Mouse (Mus musculus) CD4-positive helper T cell, adult 2 months (primary cell): ENCODE measurements around the gene Wtap.
"Not testable (repeated sequence)": the region's sequence is repeated elsewhere in the genome, so short reads cannot be mapped to it uniquely, and the experiment has no call there.

Experiments used
- DNase-seq: peaks from one replicate; pipeline ENCODE4 v3.0.0-alpha.2; 2012; ENCODE audit warnings: low read depth, missing footprints, low spot score

Wtap gene

DNA sequence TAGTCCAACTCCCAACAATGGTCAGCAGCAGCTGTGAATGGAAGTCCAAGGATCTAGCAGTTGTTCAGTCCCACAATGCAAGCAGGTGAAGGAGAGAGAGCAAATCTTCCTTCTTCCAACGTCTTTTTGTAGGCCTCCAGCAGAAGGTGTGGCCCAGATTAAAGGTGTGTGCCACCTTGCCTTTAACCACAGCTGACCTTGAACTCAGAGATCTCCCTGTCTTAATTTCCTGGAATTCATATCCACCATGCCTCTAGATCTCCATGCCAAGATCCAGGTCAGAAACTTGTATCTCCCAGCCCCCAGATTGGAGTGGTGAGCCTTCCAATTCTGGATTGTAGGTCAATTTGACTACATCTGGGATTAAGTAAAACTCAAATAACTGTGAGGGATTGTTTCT is at the start of gene Wtap:
Wtap (minus strand) TSS at position 101 of the 400 bp plus-strand sequence.
- no peak for DNase-seq

DNA sequence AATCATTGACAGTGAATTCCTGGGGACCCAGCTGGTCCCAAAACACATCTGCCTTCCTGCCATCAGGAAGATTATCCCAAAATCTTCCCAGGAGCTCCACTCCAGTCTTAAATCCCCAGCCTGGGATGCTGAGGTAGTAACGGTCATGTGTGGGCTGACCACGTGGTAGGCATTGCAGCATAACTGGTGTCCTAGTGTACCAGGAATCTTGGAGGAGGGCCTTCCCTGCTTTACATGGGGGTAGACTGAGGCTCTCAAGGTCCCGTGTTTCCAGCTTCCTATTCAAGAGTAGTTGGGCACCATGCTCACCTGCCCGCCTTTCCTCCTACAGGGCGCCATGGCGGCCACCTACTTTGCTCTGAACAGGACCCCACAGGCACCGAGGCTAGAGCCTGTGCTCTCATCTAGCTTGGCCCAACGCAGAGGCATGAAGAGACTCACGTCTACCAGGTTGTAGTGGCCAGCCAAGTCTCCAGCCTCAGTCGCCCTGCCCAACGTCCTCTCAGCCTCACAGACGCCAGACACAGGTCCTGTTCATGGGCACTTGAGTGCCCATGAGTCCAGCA is 42.7 kb upstream of the Wtap start:
- DNase-seq, result not testable (repeated sequence)

DNA sequence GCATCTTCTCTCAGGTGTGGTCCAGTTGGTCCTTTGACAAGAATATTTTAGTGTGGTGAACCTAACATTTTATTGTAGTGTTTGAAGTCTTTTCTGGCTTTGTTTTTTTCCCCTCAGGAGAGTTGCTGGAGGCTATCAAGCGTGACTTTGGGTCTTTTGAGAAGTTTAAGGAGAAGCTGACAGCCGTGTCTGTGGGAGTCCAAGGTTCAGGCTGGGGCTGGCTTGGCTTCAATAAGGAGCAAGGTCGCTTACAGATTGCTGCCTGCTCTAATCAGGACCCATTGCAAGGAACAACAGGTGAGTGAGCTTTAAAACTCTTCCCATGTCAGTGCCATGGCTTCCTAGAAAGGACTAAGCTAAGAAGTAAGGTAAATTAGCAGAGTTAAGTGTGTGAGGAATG is 19.3 kb upstream of the Wtap start:
- DNase-seq, result no peak

DNA sequence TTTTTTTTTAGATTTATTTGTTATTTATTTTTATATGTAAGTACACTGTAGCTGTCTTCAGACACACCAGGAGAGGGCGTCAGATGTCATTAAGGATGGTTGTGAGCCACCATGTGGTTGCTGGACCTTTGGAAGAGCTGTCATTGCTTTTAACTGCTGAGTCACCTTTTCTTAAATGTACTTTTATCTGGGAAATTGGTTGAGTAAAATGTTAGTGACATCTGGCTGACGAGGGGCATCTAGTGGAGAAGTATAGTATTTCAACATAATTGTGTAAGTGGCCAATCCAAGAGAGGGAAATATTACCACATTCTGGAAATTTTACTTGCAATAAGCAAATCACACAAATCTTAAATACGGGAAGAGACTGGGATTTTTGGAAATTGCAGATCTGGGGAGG is 15.9 kb upstream of the Wtap start:
- DNase-seq, result peak; percentile 73

DNA sequence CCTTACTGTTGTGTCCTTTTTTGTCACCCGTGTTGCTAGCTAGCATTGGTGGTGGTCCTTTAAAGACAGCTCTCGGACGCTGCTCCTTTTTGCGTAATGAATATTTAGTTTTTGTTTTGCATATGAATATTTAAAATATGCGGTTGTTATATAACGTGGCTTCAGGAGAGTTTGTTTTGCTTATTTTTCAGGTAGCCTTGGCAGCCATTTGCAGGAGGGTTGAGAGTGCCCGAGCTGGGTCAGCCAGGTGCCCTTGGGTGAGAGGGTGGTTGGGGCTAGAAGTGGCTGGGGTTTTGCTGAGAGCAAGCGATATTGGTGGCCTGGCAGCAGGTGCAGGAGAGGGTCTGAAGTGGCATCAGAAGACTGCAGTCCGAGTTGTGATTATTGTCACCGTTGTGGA is 14.6 kb upstream of the Wtap start:
- DNase-seq, result peak; percentile 51

DNA sequence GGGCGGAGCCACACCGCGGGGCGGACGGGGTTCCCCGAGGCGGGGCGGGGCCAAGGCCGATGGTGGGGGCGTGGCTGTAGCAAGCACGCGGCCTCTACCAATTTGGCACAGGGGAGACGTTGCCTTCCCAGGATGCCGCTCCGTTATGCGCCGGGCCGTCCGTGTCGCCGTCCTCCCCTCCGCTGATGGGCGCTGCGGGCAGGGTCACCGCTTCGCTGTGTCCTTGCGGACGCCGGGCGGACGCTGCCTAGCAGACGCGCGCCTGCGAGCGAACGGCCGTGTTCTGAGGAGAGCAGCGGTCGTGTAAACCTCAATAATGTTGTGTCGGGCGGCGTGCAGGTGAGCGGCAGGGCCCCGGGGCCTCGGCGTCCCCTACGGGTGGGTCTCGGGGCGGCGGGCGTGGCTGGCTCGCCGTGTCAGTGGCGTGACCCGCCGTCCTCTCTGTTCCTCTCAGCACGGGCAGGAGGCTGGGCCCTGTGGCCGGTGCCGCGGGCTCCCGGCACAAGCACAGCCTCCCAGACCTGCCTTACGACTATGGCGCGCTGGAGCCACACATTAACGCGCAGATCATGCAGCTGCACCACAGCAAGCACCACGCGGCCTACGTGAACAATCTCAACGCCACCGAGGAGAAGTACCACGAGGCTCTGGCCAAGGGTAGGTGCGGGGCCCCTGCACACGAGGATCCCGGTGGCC is 13.9 kb upstream of the Wtap start:
- DNase-seq, result peak; percentile 94

DNA sequence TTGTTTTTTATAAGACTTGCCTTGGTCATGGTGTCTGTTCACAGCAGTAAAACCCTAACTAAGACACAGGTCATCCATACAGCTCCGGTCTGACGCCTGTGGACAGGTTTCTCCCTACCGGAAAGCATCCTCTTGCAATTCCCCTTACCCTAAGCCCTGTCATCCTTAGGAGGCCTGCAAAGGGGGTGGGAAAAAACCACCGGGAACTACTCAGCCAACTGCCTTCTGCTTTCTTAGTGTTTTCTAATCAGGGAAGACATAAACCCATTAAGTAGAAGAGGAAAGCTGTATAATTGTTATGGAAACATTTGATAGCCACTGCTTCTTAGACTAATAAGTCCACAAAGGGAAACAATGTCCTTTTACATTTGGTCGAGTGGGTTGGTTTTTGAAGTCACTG is 13.0 kb upstream of the Wtap start:
- DNase-seq, result no peak

DNA sequence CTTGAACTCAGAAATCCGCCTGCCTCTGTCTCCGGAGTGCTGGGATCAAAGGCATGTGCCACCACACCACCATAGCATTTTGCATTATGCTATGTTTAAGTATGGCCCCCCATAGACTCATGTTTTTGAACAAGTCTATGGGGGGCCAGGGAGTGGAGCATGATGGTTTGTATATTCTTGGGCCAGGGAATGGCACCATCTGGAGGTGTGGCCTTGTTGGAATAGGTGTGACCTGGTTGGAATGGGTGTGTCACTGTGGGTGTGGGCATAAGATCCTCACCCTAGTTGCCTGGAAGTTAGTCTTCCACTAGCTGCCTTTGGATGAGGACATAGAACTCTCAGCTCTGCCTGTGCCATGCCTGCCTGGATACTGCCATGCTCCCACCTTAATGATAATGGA is 12.6 kb upstream of the Wtap start, which contains the start of gene Sod2:
Sod2 (plus strand) TSS at position 301 of the 400 bp plus-strand sequence.
- not testable (repeated sequence) for DNase-seq

DNA sequence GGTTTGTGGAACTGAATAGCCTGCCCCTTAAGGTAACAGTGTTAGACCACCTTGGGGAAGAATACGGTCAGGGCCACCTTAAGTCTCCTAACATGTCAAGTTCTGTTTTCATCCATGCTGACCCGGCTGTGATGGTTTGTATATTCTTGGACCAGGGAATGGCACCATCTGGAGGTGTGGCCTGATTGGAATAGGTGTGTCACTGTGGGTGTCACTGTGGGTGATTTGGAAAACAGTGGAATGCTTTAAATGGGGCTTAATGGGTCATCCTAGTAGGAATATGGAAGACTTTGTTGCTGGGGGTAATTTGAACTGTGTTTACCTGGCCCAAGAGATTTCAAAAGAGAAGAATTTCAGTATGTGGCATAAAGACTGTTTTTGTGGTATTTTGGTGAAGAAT is 10.5 kb upstream of the Wtap start:
- DNase-seq, result not testable (repeated sequence)

DNA sequence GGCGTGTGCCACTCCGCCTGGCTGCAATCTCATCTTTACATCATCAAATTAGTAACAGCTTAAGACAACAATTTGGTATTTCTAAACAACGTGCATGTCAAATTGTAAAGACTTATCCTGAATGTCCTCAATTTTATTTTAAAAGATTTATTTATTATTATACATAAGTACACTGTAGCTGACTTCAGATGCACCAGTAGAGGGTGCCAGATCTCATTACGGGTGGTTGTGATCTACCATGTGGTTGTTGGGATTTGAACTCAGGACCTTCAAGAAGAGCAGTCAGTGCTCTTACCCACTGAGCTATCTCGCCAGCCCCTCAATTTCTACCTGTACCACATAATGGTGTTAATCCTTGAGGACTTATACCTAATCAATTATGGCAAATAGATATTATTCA is 8.3 kb upstream of the Wtap start:
- DNase-seq, result not testable (repeated sequence)

DNA sequence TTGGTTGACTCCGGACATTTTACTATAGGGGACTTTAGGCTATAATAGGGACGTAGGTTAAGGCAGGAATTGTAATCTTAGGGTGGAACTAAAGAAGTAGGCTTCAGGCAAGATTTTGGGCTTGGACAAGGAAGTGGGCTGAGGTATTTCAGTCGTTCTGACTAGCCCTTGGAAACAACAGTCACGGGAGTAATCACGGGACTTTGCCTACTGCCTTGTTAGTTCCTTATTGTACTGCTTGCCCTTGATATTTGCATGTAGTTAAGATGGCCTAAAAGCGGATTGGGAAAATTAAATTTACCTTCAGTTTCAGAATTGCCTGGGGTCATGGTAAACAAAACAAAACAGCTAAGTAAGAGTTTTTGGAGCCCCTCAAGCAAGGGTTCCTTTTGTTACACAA is 5.1 kb upstream of the Wtap start:
- no peak for DNase-seq

DNA sequence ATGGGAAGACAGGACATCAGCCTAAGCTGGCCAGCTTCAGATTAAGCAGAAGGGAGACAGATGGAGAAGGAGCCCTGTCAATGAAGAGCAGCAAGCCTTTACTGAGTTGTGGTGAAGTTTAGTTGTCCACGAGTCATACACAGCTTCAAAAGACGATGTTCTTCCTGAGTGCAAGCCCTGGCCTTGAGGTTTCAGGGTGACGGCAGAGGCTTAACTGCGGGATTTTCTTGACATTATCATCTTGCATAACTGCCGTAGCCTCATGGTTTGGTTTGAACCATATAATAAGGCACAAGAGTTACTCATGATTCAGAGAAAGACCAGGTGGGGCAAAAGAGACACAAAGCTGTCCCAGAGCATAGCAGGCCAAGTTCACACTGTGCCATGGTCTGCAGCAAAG is 3.9 kb upstream of the Wtap start:
- no peak for DNase-seq

DNA sequence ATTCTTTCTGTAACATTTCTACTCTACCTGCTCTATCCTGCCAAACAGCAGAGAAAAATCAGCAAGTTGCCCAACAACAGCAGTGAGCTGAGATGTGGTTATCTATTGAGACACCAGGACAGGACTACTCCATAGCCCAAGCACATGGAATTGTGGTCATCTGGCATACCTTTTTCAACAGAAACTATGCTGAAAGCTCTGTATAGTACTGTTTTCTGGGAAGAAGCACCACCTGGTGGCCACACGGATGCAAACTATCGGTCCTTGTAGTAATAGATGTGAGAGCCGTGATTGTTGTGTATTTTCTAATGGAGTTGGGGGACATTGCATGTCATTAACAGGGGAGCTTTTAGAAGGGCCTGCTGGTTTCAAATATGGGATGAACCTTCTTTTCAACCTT is 2.4 kb upstream of the Wtap start:
- peak; percentile 63 for DNase-seq

DNA sequence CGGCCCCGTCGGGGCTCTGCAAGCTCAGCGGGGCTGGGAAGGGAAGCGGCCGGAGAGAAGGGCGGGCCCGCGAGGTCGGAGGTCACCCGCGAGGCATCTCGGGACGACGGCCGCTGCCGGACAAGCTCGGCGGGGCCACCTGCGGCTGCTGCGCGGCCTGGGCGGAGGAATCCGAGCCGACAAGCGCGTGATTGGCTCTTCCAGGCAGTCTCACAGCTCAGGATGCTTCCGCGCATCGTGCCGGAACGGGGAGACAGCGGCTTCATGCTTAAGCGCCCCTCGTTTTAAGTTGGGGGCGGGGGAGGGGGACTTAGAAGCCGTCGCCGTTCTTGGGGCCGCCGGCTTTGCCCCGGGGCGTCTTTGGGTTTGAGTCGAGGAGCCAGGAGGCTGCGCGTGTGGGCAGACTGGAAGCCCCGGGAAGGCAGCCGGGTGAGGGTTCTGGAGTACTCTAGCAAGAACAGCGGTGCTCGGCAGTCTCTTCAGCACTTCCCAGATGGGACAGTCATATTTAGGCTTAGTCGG is 1.4 kb downstream of the Wtap start:
- DNase-seq, result peak; percentile 93

DNA sequence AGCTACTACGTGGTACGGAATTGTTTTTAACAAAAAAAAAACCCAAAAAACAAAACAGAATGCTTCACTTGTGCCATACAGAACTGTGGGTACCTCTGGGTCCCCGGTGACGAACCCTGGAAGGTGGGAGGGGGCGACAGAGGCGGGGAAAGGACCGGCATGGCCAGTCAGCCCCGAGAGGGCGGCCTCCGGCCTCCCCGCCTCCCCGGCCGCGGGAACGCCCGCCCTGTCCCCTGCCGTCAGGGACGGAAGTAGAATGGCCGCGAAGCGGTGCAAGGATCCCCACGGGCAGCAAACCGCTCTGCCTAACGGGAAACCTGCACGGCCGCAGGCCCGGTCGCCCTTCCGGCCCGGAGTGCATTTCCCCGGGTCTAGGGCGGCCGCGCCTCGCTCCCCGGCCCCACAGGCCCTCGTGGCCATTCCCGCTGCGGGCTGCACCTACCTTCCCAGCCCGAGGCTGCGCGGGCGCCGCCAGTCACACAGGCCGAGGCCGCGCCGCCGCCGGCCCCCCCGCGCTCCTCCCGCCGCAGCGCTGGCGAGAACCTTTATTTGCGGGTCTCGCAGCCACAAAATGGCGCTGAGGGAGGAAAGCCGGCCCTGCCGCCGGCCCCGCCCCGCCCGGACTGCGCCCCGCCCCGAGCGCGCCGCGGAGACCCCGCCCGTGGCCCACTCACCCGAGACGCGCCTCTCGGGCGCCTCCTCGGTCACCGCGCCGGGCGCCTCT is 2.2 kb downstream of the Wtap start:
- peak; percentile 88 for DNase-seq

DNA sequence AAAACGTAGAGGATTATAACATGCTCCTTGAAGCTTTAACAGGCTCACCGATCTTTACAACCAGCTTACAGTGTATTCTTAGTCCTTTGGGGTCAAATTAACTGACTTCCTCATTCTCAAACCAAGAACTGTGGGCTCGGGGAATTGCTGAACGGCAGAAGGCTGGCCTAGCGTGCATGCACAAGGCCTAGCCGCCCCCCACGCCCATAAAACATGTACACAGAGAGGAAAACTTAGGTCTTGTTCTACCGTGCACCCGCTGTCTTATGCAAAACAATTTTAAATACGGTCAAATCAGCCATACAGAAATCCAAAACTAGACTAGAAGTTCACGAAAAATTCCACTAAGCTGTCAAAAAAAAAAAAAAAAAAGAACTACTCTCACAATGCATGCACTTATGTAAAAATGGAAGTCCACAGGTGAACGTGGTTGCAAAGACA is 2.8 kb downstream of the Wtap start:
- DNase-seq, result no peak

DNA sequence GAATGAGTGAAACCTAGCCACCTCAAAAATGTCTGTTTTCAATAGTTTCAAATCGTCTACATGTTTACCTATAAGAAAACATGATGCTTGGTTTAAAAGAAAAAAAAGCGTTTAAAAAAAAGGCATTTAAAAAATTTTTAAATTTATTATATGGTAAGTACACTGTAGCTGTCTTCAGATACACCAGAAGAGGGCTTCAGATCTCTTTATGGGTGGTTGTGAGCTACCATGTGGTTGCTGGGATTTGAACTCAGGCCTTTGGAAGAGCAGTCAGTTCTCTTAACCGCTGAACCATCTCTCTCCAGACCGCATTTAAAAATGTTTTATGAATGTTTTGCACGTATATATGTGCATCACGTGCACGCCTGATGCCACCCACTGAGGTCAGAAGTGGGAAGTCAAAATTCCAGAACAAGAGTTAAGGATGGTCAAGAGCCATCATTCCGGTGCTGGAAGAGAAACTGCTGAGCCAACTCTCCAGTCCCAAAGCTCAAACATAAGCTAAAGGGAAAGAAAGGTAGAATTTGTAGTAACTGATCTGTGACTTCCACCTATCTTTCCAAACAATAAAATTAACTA is 3.3 kb downstream of the Wtap start:
- DNase-seq, result no peak

DNA sequence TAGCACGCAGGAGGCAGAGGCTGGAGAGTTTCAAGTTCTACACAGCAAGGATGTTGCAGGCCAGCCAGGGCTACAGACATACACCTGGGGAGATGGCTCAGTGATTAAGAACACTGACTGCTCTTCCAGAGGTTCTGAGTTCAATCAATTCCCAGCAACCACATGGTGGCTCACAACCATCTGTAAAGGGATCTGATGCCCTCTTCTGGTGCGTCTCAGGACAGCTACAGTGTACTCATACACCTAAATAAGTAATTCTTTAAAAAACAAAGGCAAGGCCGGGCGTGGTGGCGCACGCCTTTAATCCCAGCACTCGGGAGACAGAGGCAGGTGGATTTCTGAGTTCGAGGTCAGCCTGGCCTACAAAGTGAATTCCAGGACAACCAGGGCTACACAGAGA is 5.9 kb downstream of the Wtap start:
- peak; percentile 51 for DNase-seq

DNA sequence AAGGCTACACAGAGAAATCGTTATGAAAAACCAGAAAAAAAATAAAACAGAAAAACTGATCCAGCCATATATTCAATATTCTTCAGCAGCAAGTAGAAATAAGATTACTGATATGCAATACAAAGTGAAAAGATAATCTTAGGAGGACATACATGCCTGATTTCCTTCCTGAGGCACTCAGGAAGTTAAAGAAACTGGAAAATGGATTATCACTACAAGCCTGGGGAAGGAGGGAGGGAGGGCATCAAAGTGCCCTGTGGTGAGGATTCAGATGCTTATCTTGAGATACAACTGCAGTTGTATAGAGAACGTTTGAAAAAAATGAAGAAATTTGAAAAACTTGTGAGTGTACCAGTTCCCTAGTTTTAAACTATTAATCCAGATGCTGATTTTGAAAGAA is 10.0 kb downstream of the Wtap start:
- DNase-seq, result no peak

DNA sequence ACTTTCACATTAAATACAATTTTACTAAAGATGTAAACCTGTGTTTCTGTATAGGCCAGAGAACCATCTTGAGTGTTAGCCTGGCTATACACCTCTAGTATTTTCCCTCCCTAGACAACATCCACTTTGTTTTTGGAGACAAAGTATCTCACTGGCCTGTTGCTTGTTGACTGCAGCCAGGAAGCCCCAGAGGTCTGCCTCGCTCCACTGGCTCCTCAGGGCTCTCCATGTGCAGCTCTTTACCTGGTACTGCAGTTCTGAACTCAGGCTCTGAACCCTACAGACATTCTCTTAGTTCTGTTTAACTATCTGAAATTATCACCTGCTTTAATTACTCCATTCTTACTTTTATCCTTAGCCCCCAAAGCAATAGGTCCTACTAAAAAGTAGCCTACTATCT is 15.4 kb downstream of the Wtap start:
- DNase-seq, result no peak

DNA sequence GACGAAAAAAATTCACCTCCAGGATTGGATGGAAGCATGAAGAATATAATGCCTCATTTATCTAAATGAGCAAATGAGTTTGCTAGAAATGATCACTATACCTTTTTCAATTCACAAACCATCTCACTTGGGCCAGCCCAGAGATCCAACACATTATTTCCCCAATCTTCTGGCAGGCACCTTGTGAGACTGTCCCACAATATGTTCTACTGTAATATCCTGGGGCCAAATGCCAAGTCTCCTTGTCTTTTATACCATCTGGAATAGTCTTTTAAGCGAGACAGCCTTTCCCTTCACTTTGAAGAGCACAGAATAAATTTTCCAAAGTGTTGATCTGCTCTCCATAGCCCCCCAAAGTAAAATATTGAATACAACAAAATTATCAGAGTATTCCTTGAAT is 20.1 kb downstream of the Wtap start:
- DNase-seq, result no peak

DNA sequence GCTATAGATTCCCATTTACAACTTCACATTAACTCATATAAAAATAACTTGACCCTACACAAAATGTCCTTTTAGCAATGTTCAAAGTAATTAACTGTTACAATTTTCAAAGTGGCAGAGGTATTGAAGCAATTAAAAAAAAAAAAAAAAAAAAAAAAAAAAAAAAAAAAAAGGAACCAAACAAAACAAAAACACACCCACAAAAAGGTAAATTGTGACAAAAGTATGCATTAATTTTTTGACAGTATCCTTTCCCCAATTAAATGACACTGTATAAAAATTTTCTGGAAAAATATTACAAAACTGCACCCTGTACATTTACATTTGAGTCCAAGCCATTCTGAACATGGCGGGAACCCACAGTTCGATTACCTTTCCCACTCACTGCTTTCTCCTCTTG is 26.8 kb downstream of the Wtap start:
- DNase-seq, result no peak
